Mouse (Mus musculus) limb, embryonic 13.5 days (tissue): ENCODE results near the gene Casp1. TPM values are rescaled to one million over a fixed set of nuclear protein-coding genes. Genes with fewer than 3 reads are reported as not detected.

ENCODE experiments used
- ATAC-seq: fragments of 200-750 bp; cut with Nextera tagmentation; 2 replicates; pipeline ENCODE4 v1.8.0; 2017; ENCODE audit warnings: low read depth, moderate number of reproducible peaks, moderate TSS enrichment; ENCODE audit not compliant: low FRiP score
- H3K27ac ChIP-seq: fragments of 300-500 bp; sonication (generic); 2 replicates; pipeline ENCODE4 v1.5.1; 2015; ENCODE audit warnings: inconsistent platforms, mild to moderate bottlenecking, moderate library complexity
- H3K27me3 ChIP-seq: fragments of 300-500 bp; sonication (generic); 2 replicates; pipeline ENCODE4 v1.6.1; 2015; ENCODE audit warnings: mild to moderate bottlenecking, inconsistent platforms
- H3K36me3 ChIP-seq: fragments of 300-500 bp; sonication (generic); 2 replicates; pipeline ENCODE4 v1.6.1; 2015; ENCODE audit warnings: inconsistent platforms, mild to moderate bottlenecking, moderate library complexity
- H3K4me1 ChIP-seq: fragments of 300-500 bp; sonication (generic); 2 replicates; pipeline ENCODE4 v1.6.1; 2015; ENCODE audit warnings: inconsistent platforms
- H3K4me2 ChIP-seq: fragments of 300-500 bp; sonication (generic); replicated peaks from 2 replicates; pipeline ENCODE4 v1.6.1; 2015; ENCODE audit warnings: inconsistent platforms, mild to moderate bottlenecking, moderate library complexity
- H3K4me3 ChIP-seq: fragments of 300-500 bp; sonication (generic); 2 replicates; pipeline ENCODE4 v1.5.1; 2015; ENCODE audit warnings: moderate library complexity, mild to moderate bottlenecking, inconsistent platforms
- H3K9ac ChIP-seq: fragments of 300-500 bp; sonication (generic); 2 replicates; pipeline ENCODE4 v1.6.1; 2015; ENCODE audit warnings: mild to moderate bottlenecking, inconsistent platforms
- H3K9me3 ChIP-seq: fragments of 300-500 bp; sonication (generic); 2 replicates; pipeline ENCODE4 v1.6.1; 2016; ENCODE audit warnings: inconsistent platforms
- WGBS: fragments of 180-500 bp; shearing (Covaris S2); methylation state at CpG from one replicate; pipeline ENCODE4 v1.1.7; 2015; 5-methylcytosine and 5-hydroxymethylcytosine counted together
- polyA plus RNA-seq: library from polyadenylated mRNA; unstranded; fragments of >200 nt; fragmentation: Nextera tagmentation; extraction: Ambion mirVana; gene quantifications from 2 replicates; pipeline ENCODE4 v1.2.1, GENCODE M21; 2015

The Casp1 gene
- polyA plus RNA-seq, 1 experiment from 2014 or later = 1.1 TPM

DNA sequence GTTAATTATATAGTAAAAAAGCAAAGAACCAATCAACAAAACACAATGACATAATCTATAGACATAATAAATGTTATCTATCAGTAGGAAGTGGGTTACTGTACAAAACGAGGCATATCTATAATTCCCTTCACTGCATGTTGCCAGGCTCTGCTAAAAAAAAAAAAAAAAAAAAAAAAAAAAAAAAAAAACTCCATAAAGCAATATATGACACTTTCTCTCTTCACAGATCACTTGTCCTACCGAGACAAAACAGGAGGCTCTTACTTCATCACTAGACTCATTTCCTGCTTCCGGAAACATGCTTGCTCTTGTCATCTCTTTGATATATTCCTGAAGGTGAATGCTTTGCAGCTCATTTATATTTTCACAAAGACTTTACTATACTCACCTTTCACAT lies 29.9 kb downstream of the Casp1 start:
- H3K27me3 ChIP-seq = no peaks in the 10 kb centered on the region

GRCm38 (mm10) chr9:5332441-5332840 lies 34.1 kb downstream of the Casp1 start:
- no peak for ATAC-seq
- H3K27me3 ChIP-seq = no peaks in the 10 kb centered on the region
- no peak overlapping the region for H3K4me2 ChIP-seq
- no peak overlapping the region for H3K27ac ChIP-seq
- no peaks in the 10 kb centered on the region for H3K36me3 ChIP-seq
- H3K9me3 ChIP-seq = no peaks in the 10 kb centered on the region
- no peak overlapping the region for H3K4me3 ChIP-seq
- no peaks in the 10 kb centered on the region for H3K4me1 ChIP-seq
- no peak overlapping the region for H3K9ac ChIP-seq

More for the DNA sequence above, 29.9 kb downstream of the Casp1 start:
- Histone ChIP-seq H3K9me3 (no peaks in the 10 kb centered on the region), H3K4me3 (no peak overlapping the region), H3K9ac (no peak overlapping the region), H3K4me2 (no peak overlapping the region), H3K4me1 (no peaks in the 10 kb centered on the region), H3K36me3 (no peaks in the 10 kb centered on the region), H3K27ac (no peak overlapping the region)
- WGBS = 78% methylated on average over 3 of the region's 3 CpGs
- no peak for ATAC-seq

DNA sequence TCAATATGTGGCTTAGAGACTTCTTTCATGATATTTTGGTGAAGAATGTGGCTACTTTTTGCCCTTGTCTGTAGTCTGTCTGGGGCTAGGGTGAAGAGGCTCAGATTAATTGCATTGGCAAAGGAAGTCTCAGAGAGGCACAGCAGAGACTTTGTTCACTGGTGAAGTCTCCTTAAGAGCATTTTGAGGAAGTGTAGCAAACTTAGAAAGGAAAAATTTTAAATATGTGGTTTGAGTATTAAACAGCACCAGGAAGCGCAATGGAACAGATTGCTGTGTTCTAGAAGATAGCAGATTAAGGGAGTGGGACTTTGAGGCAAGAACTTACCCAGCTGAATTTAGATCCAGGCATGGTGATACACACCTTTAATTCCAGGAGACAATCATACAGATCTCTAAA lies 35.1 kb downstream of the Casp1 start:
- 86% methylated on average over 1 of the region's 1 CpGs for WGBS
- ATAC-seq = no peak

DNA sequence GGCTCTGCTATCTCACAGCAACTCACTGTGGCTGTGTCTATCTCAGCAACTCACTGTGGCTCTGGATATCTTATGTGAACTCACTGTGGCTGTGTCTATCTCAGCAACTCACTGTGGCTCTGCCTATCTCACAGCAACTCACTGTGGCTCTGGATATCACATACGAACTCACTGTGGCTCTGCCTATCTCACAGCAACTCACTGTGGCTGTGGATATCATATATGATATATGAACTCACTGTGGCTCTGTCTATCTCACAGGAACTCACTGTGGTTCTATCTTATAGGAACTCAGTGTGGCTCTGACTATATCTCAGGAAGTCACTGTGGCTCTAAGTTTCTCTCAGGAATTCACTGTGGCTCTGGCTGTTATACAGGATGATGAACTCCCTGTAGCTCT lies 44.8 kb downstream of the Casp1 start:
- 72% methylated on average over 1 of the region's 1 CpGs for WGBS
- H3K9ac ChIP-seq = no peak overlapping the region

More for the DNA sequence above, 35.1 kb downstream of the Casp1 start:
- Histone ChIP-seq H3K9me3 (no peaks in the 10 kb centered on the region), H3K9ac (no peak overlapping the region), H3K4me3 (no peak overlapping the region), H3K36me3 (no peaks in the 10 kb centered on the region), H3K27ac (no peak overlapping the region), H3K4me2 (no peak overlapping the region), H3K27me3 (no peaks in the 10 kb centered on the region), H3K4me1 (no peaks in the 10 kb centered on the region)

DNA sequence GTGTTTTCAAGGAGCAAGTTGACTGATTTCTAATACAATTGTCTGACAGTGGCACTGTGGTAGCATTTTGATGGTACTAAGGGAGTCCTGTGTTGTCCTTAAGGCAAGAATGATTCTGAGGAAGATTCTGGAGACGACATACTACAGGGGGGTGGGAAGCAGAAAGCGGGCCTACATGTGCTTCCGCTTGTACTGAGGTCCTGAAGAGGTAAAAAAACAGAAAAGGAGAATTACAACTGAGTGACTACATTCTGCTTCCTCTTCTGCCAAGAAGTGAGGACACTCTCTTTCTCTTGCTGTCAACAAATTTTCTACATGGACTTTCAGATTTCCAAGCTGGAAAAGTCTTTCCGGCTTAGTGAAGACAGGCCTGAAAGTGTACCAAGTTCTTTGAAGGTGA lies 45.8 kb downstream of the Casp1 start:
- Histone ChIP-seq H3K9me3 (0 out of 2 replicates have a peak, but pooled peaks cover 3% of the 10 kb centered on the region), H3K9ac (no peak overlapping the region), H3K27ac (no peak overlapping the region), H3K27me3 (no peaks in the 10 kb centered on the region), H3K4me3 (no peak overlapping the region), H3K4me2 (no peak overlapping the region), H3K36me3 (no peaks in the 10 kb centered on the region), H3K4me1 (no peaks in the 10 kb centered on the region)
- 87% methylated on average over 4 of the region's 4 CpGs for WGBS
- no peak for ATAC-seq

More for the DNA sequence above, 44.8 kb downstream of the Casp1 start:
- Histone ChIP-seq H3K9me3 (0 out of 2 replicates have a peak, but pooled peaks cover 3% of the 10 kb centered on the region), H3K4me1 (no peaks in the 10 kb centered on the region), H3K4me3 (no peak overlapping the region), H3K4me2 (no peak overlapping the region), H3K27me3 (no peaks in the 10 kb centered on the region), H3K27ac (no peak overlapping the region), H3K36me3 (no peaks in the 10 kb centered on the region)
- ATAC-seq = no peak

DNA sequence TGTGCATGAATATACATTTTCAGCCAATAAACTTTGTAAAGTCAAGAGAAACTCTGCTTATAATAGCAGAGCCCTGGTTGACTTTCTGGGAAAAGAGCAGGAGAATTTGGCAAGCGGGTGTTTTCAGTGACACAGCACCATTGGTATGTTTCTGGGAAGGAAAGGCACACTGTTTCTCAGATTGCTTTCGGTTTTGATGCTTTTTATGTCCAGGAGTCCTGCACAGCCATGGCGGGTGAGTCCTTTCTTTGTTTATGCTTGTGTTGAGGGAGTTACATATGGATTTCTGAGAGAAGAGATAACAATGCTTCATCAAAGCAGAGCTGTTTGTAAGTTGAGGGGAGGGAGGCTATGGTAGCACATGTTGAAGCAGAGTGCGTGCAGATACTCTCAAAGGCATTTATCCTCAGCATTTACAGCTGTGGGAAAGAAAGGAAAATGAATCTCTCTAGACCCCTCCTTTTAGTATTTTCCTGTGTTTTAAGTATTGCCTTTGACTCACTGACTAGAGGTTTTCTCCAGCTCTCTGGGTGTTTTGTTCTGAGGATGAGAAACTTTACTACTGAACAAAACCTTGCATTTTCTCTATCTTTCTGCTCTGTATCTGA lies 47.1 kb downstream of the Casp1 start, which contains the start of gene Casp12:
Casp12 (plus strand) TSS at position 140 of the 608 bp plus-strand sequence.
- H3K9me3 ChIP-seq = 0 out of 2 replicates have a peak, but pooled peaks cover 3% of the 10 kb centered on the region
- H3K4me1 ChIP-seq = no peaks in the 10 kb centered on the region
- H3K4me2 ChIP-seq = no peak within 1 kb of the TSS
- H3K36me3 ChIP-seq = no peaks in the 10 kb centered on the region
- no peak within 1 kb of the TSS for H3K27ac ChIP-seq
- ATAC-seq = no peak
- H3K4me3 ChIP-seq = no peak within 1 kb of the TSS
- no peaks in the 10 kb centered on the region for H3K27me3 ChIP-seq
- no peak within 1 kb of the TSS for H3K9ac ChIP-seq
- WGBS = 64% methylated on average over 4 of the region's 4 CpGs

- Histone ChIP-seq H3K9me3 (0 out of 2 replicates have a peak, but pooled peaks cover 3% of the 10 kb centered on the region), H3K9ac (no peak overlapping the region), H3K36me3 (no peaks in the 10 kb centered on the region), H3K4me1 (no peaks in the 10 kb centered on the region), H3K4me2 (no peak overlapping the region), H3K27me3 (no peaks in the 10 kb centered on the region), H3K27ac (no peak overlapping the region), H3K4me3 (no peak overlapping the region)
- WGBS = 87% methylated on average over 4 of the region's 4 CpGs
- no peak for ATAC-seq
Observed at GRCm38 (mm10) chr9:5347381-5347780, 49.1 kb downstream of the Casp1 start.

DNA sequence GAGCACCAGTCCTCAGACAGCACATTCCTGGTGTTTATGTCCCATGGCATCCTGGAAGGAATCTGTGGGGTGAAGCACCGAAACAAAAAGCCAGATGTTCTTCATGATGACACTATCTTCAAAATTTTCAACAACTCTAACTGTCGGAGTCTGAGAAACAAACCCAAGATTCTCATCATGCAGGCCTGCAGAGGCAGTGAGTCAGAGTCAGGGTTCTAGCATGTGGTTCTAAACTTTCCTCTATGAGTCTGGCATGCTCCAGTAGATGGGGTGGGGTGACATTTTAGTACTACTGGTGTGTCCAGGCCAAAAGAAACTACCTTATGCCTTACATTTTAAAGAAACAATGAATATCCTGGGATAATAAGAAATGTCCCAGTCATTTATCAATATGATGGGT lies 55.4 kb downstream of the Casp1 start:
- H3K27ac ChIP-seq = no peak overlapping the region
- H3K27me3 ChIP-seq = no peaks in the 10 kb centered on the region
- H3K9ac ChIP-seq = no peak overlapping the region
- no peak overlapping the region for H3K4me3 ChIP-seq
- ATAC-seq = no peak
- H3K4me2 ChIP-seq = no peak overlapping the region
- no peaks in the 10 kb centered on the region for H3K9me3 ChIP-seq
- H3K4me1 ChIP-seq = no peaks in the 10 kb centered on the region
- H3K36me3 ChIP-seq = no peaks in the 10 kb centered on the region
- 75% methylated on average over 2 of the region's 2 CpGs for WGBS

DNA sequence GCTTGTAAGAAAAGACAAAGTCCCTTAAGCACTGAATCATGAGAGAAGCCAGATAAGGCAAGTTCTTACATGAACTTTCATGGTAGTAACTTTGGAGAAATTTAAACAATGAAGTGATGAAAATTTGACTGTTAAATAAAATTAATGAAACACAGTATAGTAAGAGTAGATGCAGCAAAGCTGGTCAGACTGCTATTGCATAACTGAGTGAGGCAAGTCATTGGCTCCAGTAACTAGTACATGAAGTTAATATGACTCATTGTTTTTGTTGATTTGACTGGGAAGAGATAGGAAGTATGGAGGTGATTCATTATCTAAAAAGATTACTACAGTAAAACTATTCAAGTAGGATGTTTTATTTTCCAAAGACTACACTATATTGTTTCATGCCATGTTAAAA lies 58.5 kb downstream of the Casp1 start:
- Histone ChIP-seq H3K27ac (no peak overlapping the region), H3K4me3 (no peak overlapping the region), H3K4me2 (no peak overlapping the region), H3K4me1 (no peaks in the 10 kb centered on the region), H3K9ac (no peak overlapping the region), H3K36me3 (no peaks in the 10 kb centered on the region), H3K27me3 (no peaks in the 10 kb centered on the region), H3K9me3 (no peaks in the 10 kb centered on the region)
- no peak for ATAC-seq

Other genes starting within 250 kb of the Casp1 start
- 0.45 and 1.1 TPM in 2 replicates for gene Casp4, start 10.3 kb downstream of the Casp1 start, polyA plus RNA-seq
- gene Casp12, start 46.9 kb downstream of the Casp1 start, polyA plus RNA-seq = 1.5 and 1.9 TPM in 2 replicates